Mouse (Mus musculus): Measurements from ENCODE around the gene Plcg1.

GRCm38 (mm10) chr2:160770409-160770808 lies 39.3 kb downstream of the Plcg1 start:
- TF ChIP-seq CTCF (IDR thresholded peaks at IDR 0.05; ENCODE audit: borderline replicate concordance, control insufficient read depth, extremely low read depth, insufficient read depth, low read length, poor library complexity) (no peak), POLR2A (IDR thresholded peaks at IDR 0.05; ENCODE audit: control insufficient read depth, extremely low read depth, insufficient read depth, low read length, poor library complexity) (no peak)

Measured in thymus, adult 2 months (tissue).